Mouse (Mus musculus): ENCODE data around the gene Glt8d2. TPM values are rescaled to one million over a fixed set of nuclear protein-coding genes. Genes with fewer than 3 reads are reported as not detected.
A peak's percentile ranks its signal among the peaks of the same experiment; 100 is the strongest.

Gene Glt8d2
- polyA plus RNA-seq, 1 experiment from 2014 or later: 3.1 TPM

- Histone ChIP-seq H3K4me2 (ENCODE audit: low read length) (no peak overlapping the region), H3K9me3 (ENCODE audit: control insufficient read depth, low read length) (no peaks in the 10 kb centered on the region), H3K4me3 (replicated peaks; ENCODE audit: low read length) (no peak overlapping the region), H3K27ac (ENCODE audit: low read length) (no peak overlapping the region), H3K27me3 (replicated peaks; ENCODE audit: control insufficient read depth, insufficient read depth, low read length) (no peaks in the 10 kb centered on the region), H3K9ac (replicated peaks; ENCODE audit: low read depth, low read length) (no peak overlapping the region), H3K36me3 (ENCODE audit: control insufficient read depth, insufficient read depth) (no peaks in the 10 kb centered on the region), H3K4me1 (replicated peaks; ENCODE audit: control insufficient read depth, insufficient read depth, low read length) (no peaks in the 10 kb centered on the region)
- 90% methylated on average over 5 of the region's 5 CpGs for WGBS
- no peak for ATAC-seq
Observed at GRCm38 (mm10) chr10:82680769-82681168, 9.7 kb downstream of the Glt8d2 start.

GRCm38 (mm10) chr10:82676949-82677348 lies 13.5 kb downstream of the Glt8d2 start:
- ATAC-seq: no peak
- Histone ChIP-seq H3K9ac (replicated peaks; ENCODE audit: low read depth, low read length) (no peak overlapping the region), H3K4me3 (replicated peaks; ENCODE audit: low read length) (no peak overlapping the region), H3K9me3 (ENCODE audit: control insufficient read depth, low read length) (no peaks in the 10 kb centered on the region), H3K36me3 (ENCODE audit: control insufficient read depth, insufficient read depth) (no peaks in the 10 kb centered on the region), H3K27ac (ENCODE audit: low read length) (no peak overlapping the region), H3K4me1 (replicated peaks; ENCODE audit: control insufficient read depth, insufficient read depth, low read length) (no peaks in the 10 kb centered on the region), H3K4me2 (ENCODE audit: low read length) (no peak overlapping the region), H3K27me3 (replicated peaks; ENCODE audit: control insufficient read depth, insufficient read depth, low read length) (no peaks in the 10 kb centered on the region)
- WGBS: 61% methylated on average over 6 of the region's 6 CpGs

GRCm38 (mm10) chr10:82670205-82670604 lies 20.2 kb downstream of the Glt8d2 start:
- Histone ChIP-seq H3K4me1 (replicated peaks; ENCODE audit: control insufficient read depth, insufficient read depth, low read length) (peaks cover 4% of the 10 kb centered on the region), H3K27ac (ENCODE audit: low read length) (no peak overlapping the region), H3K27me3 (replicated peaks; ENCODE audit: control insufficient read depth, insufficient read depth, low read length) (no peaks in the 10 kb centered on the region), H3K9me3 (ENCODE audit: control insufficient read depth, low read length) (no peaks in the 10 kb centered on the region), H3K4me2 (ENCODE audit: low read length) (no peak overlapping the region), H3K4me3 (replicated peaks; ENCODE audit: low read length) (no peak overlapping the region), H3K9ac (replicated peaks; ENCODE audit: low read depth, low read length) (no peak overlapping the region), H3K36me3 (ENCODE audit: control insufficient read depth, insufficient read depth) (no peaks in the 10 kb centered on the region)
- no peak for ATAC-seq
- 83% methylated on average over 6 of the region's 6 CpGs for WGBS

GRCm38 (mm10) chr10:82666436-82667234 lies 23.8 kb downstream of the Glt8d2 start:
- no peaks in the 10 kb centered on the region for H3K36me3 ChIP-seq (ENCODE audit: control insufficient read depth, insufficient read depth)
- H3K9me3 ChIP-seq (ENCODE audit: control insufficient read depth, low read length): no peaks in the 10 kb centered on the region
- H3K4me2 ChIP-seq (ENCODE audit: low read length): peak overlapping the region; percentile 49
- H3K4me3 ChIP-seq (replicated peaks; ENCODE audit: low read length): no peak overlapping the region
- no peak overlapping the region for H3K27ac ChIP-seq (ENCODE audit: low read length)
- H3K27me3 ChIP-seq (replicated peaks; ENCODE audit: control insufficient read depth, insufficient read depth, low read length): no peaks in the 10 kb centered on the region
- ATAC-seq: peak; percentile 80
- H3K9ac ChIP-seq (replicated peaks; ENCODE audit: low read depth, low read length): no peak overlapping the region
- WGBS: 21% methylated on average over 22 of the region's 22 CpGs
- peaks cover 9% of the 10 kb centered on the region for H3K4me1 ChIP-seq (replicated peaks; ENCODE audit: control insufficient read depth, insufficient read depth, low read length)

- no peak for ATAC-seq
- Histone ChIP-seq H3K4me1 (replicated peaks; ENCODE audit: control insufficient read depth, insufficient read depth, low read length) (peaks cover 14% of the 10 kb centered on the region), H3K36me3 (ENCODE audit: control insufficient read depth, insufficient read depth) (no peaks in the 10 kb centered on the region), H3K27ac (ENCODE audit: low read length) (no peak overlapping the region), H3K4me3 (replicated peaks; ENCODE audit: low read length) (no peak overlapping the region), H3K9me3 (ENCODE audit: control insufficient read depth, low read length) (no peaks in the 10 kb centered on the region), H3K27me3 (replicated peaks; ENCODE audit: control insufficient read depth, insufficient read depth, low read length) (no peaks in the 10 kb centered on the region), H3K9ac (replicated peaks; ENCODE audit: low read depth, low read length) (no peak overlapping the region), H3K4me2 (ENCODE audit: low read length) (no peak overlapping the region)
- WGBS: 67% methylated on average over 3 of the region's 3 CpGs
Observed at GRCm38 (mm10) chr10:82665951-82666350, 24.5 kb downstream of the Glt8d2 start.

- Histone ChIP-seq H3K27ac (ENCODE audit: low read length) (peak overlapping the region; percentile 91), H3K36me3 (ENCODE audit: control insufficient read depth, insufficient read depth) (no peaks in the 10 kb centered on the region), H3K9ac (replicated peaks; ENCODE audit: low read depth, low read length) (no peak overlapping the region), H3K4me1 (replicated peaks; ENCODE audit: control insufficient read depth, insufficient read depth, low read length) (peaks cover 14% of the 10 kb centered on the region), H3K27me3 (replicated peaks; ENCODE audit: control insufficient read depth, insufficient read depth, low read length) (no peaks in the 10 kb centered on the region), H3K9me3 (ENCODE audit: control insufficient read depth, low read length) (no peaks in the 10 kb centered on the region), H3K4me3 (replicated peaks; ENCODE audit: low read length) (no peak overlapping the region), H3K4me2 (ENCODE audit: low read length) (no peak overlapping the region)
- 88% methylated on average over 2 of the region's 2 CpGs for WGBS
- ATAC-seq: no peak
Observed at GRCm38 (mm10) chr10:82663289-82663688, 27.2 kb downstream of the Glt8d2 start.

- Histone ChIP-seq H3K27me3 (replicated peaks; ENCODE audit: control insufficient read depth, insufficient read depth, low read length) (no peaks in the 10 kb centered on the region), H3K36me3 (ENCODE audit: control insufficient read depth, insufficient read depth) (no peaks in the 10 kb centered on the region), H3K27ac (ENCODE audit: low read length) (peak overlapping the region; percentile 91), H3K4me3 (replicated peaks; ENCODE audit: low read length) (no peak overlapping the region), H3K4me1 (replicated peaks; ENCODE audit: control insufficient read depth, insufficient read depth, low read length) (peaks cover 14% of the 10 kb centered on the region), H3K4me2 (ENCODE audit: low read length) (peak overlapping the region; percentile 22; the same call in 1 of the 2 replicates), H3K9ac (replicated peaks; ENCODE audit: low read depth, low read length) (no peak overlapping the region), H3K9me3 (ENCODE audit: control insufficient read depth, low read length) (no peaks in the 10 kb centered on the region)
- ATAC-seq: peak; percentile 92
- WGBS: 51% methylated on average over 14 of the region's 14 CpGs
Observed at GRCm38 (mm10) chr10:82662267-82662990, 28.0 kb downstream of the Glt8d2 start.

GRCm38 (mm10) chr10:82661820-82662219 lies 28.6 kb downstream of the Glt8d2 start:
- Histone ChIP-seq H3K4me3 (replicated peaks; ENCODE audit: low read length) (no peak overlapping the region), H3K4me2 (ENCODE audit: low read length) (peak overlapping the region; percentile 22), H3K27me3 (replicated peaks; ENCODE audit: control insufficient read depth, insufficient read depth, low read length) (no peaks in the 10 kb centered on the region), H3K9me3 (ENCODE audit: control insufficient read depth, low read length) (no peaks in the 10 kb centered on the region), H3K36me3 (ENCODE audit: control insufficient read depth, insufficient read depth) (no peaks in the 10 kb centered on the region), H3K4me1 (replicated peaks; ENCODE audit: control insufficient read depth, insufficient read depth, low read length) (peaks cover 13% of the 10 kb centered on the region), H3K27ac (ENCODE audit: low read length) (peak overlapping the region; percentile 91), H3K9ac (replicated peaks; ENCODE audit: low read depth, low read length) (no peak overlapping the region; the same call in 1 of the 2 replicates)
- 83% methylated on average over 8 of the region's 8 CpGs for WGBS
- ATAC-seq: no peak

- H3K27me3 ChIP-seq (replicated peaks; ENCODE audit: control insufficient read depth, insufficient read depth, low read length): no peaks in the 10 kb centered on the region
- no peak for ATAC-seq
- no peak overlapping the region for H3K27ac ChIP-seq (ENCODE audit: low read length)
- H3K4me2 ChIP-seq (ENCODE audit: low read length): no peak overlapping the region
- no peaks in the 10 kb centered on the region for H3K4me1 ChIP-seq (replicated peaks; ENCODE audit: control insufficient read depth, insufficient read depth, low read length)
- H3K36me3 ChIP-seq (ENCODE audit: control insufficient read depth, insufficient read depth): peaks cover 9% of the 10 kb centered on the region
- H3K9me3 ChIP-seq (ENCODE audit: control insufficient read depth, low read length): no peaks in the 10 kb centered on the region
- no peak overlapping the region for H3K4me3 ChIP-seq (replicated peaks; ENCODE audit: low read length)
- H3K9ac ChIP-seq (replicated peaks; ENCODE audit: low read depth, low read length): no peak overlapping the region
- WGBS: 92% methylated on average over 3 of the region's 3 CpGs
Observed at GRCm38 (mm10) chr10:82654581-82654980, 35.9 kb downstream of the Glt8d2 start.
